Mouse (Mus musculus) megakaryocyte, embryonic 14.5 days (primary cell): ENCODE results near the gene Gabrg3. TPM values are rescaled to one million over a fixed set of nuclear protein-coding genes. Genes with fewer than 3 reads are reported as not detected.

Experiments
- H3K27me3 ChIP-seq: replicated peaks from 2 replicates; pipeline ENCODE3; 2012; ENCODE audit warnings: inconsistent platforms
- H3K36me3 ChIP-seq: replicated peaks from 2 replicates; pipeline ENCODE3; 2012; ENCODE audit warnings: low read length, inconsistent platforms, mixed read lengths
- H3K4me1 ChIP-seq: 2 replicates; pipeline ENCODE4 v1.6.1; 2012; ENCODE audit warnings: inconsistent platforms
- H3K4me3 ChIP-seq: replicated peaks from 2 replicates; pipeline ENCODE3; 2012; ENCODE audit warnings: moderate library complexity, mild to moderate bottlenecking, inconsistent platforms
- H3K9me3 ChIP-seq: 2 replicates; pipeline ENCODE4 v1.6.1; 2012; ENCODE audit warnings: inconsistent platforms
- FLI1 ChIP-seq: IDR thresholded peaks from 2 replicates; pipeline ENCODE4 v1.6.1; 2012; ENCODE audit warnings: low read length, inconsistent platforms, mixed read lengths
- GATA1 ChIP-seq: IDR thresholded peaks from 3 replicates; pipeline ENCODE4 v1.6.1; 2012; ENCODE audit warnings: mixed read lengths, low read length, inconsistent platforms, borderline replicate concordance
- polyA plus RNA-seq: library from polyadenylated mRNA; stranded (reverse); fragments of >175 nt; gene quantifications from 2 replicates; pipeline ENCODE4 v1.2.3, GENCODE M21; 2012; ENCODE audit warnings: low replicate concordance; ENCODE audit not compliant: insufficient read depth

Gene Gabrg3
- polyA plus RNA-seq, 1 experiment, result 0.18 TPM

GRCm38 (mm10) chr7:56765612-56766445 is 621.2 kb downstream of the Gabrg3 start:
- H3K4me1 ChIP-seq, result no peaks in the 10 kb centered on the region
- no peaks in the 10 kb centered on the region for H3K9me3 ChIP-seq
- H3K4me3 ChIP-seq, result no peak overlapping the region
- TF ChIP-seq FLI1, result no peak
- H3K27me3 ChIP-seq, result no peaks in the 10 kb centered on the region
- no peaks in the 10 kb centered on the region for H3K36me3 ChIP-seq

GRCm38 (mm10) chr7:56729225-56729624 is 657.8 kb downstream of the Gabrg3 start:
- no peaks in the 10 kb centered on the region for H3K27me3 ChIP-seq
- H3K4me1 ChIP-seq, result no peaks in the 10 kb centered on the region
- H3K9me3 ChIP-seq, result peaks cover 10% of the 10 kb centered on the region
- no peaks in the 10 kb centered on the region for H3K36me3 ChIP-seq
- no peak overlapping the region for H3K4me3 ChIP-seq
- TF ChIP-seq GATA1, result no peak
- no peak for TF ChIP-seq FLI1

Other genes with a start within 250 kb of the Gabrg3 start
- not detected in 2 replicates for gene Gabrb3, start 32.5 kb upstream of the Gabrg3 start, polyA plus RNA-seq
- not detected in 2 replicates for gene Gabra5, start 122.9 kb upstream of the Gabrg3 start, polyA plus RNA-seq